Mouse (Mus musculus) ES-Bruce4 (cell line): ENCODE results near the gene Itgb2. TPM values are rescaled to one million over a fixed set of nuclear protein-coding genes. Genes with fewer than 3 reads are reported as not detected.

Experiments used
- H3K27ac ChIP-seq: 2 replicates; pipeline ENCODE4 v1.5.1; 2012; ENCODE audit warnings: low read length, inconsistent platforms; ENCODE audit not compliant: insufficient read depth
- H3K27me3 ChIP-seq: 2 replicates; pipeline ENCODE4 v1.6.1; 2012; ENCODE audit warnings: mild to moderate bottlenecking, low read length, inconsistent platforms; ENCODE audit not compliant: control insufficient read depth, poor library complexity, insufficient read depth, severe bottlenecking
- H3K36me3 ChIP-seq: 2 replicates; pipeline ENCODE4 v1.6.1; 2012; ENCODE audit warnings: inconsistent platforms, mild to moderate bottlenecking, low read length, moderate library complexity; ENCODE audit not compliant: control insufficient read depth, poor library complexity, insufficient read depth, severe bottlenecking
- H3K4me1 ChIP-seq: one replicate; pipeline ENCODE4 v1.8.1; 2011; ENCODE audit warnings: low read length; ENCODE audit not compliant: control insufficient read depth, insufficient read depth
- H3K4me3 ChIP-seq: 2 replicates; pipeline ENCODE4 v1.5.1; 2011; ENCODE audit warnings: low read depth, mild to moderate bottlenecking, low read length
- H3K9ac ChIP-seq: 2 replicates; pipeline ENCODE4 v1.6.1; 2012; ENCODE audit warnings: low read depth, mild to moderate bottlenecking, inconsistent platforms; ENCODE audit not compliant: poor library complexity, severe bottlenecking
- H3K9me3 ChIP-seq: replicated peaks from 2 replicates; pipeline ENCODE4 v1.6.1; 2012; ENCODE audit warnings: mild to moderate bottlenecking, low read length, inconsistent platforms; ENCODE audit not compliant: control insufficient read depth, poor library complexity, insufficient read depth, severe bottlenecking
- CTCF ChIP-seq: IDR thresholded peaks from one replicate; pipeline ENCODE4 v1.8.1; 2011; ENCODE audit warnings: low read depth, low read length
- EP300 ChIP-seq: IDR thresholded peaks from 2 replicates; pipeline ENCODE4 v1.6.1; 2011; ENCODE audit warnings: low read depth, low read length; ENCODE audit not compliant: insufficient read depth
- POLR2A ChIP-seq: IDR thresholded peaks from one replicate; pipeline ENCODE4 v1.8.1; 2011; ENCODE audit warnings: low read length; ENCODE audit not compliant: insufficient read depth
- polyA plus RNA-seq: library from polyadenylated mRNA; stranded (reverse); fragments of >200 nt; gene quantifications from 2 replicates; pipeline ENCODE4 v1.2.4, GENCODE M21; 2011; ENCODE audit warnings: low read depth; ENCODE audit not compliant: missing spikeins, insufficient read depth, insufficient read length

Gene Itgb2
- polyA plus RNA-seq, 1 experiment, result 0.82 TPM

- H3K9me3 ChIP-seq, result no peaks in the 10 kb centered on the region
- no peak for TF ChIP-seq EP300
- TF ChIP-seq POLR2A, result no peak
- TF ChIP-seq CTCF, result no peak
- H3K27me3 ChIP-seq, result no peaks in the 10 kb centered on the region
- H3K4me3 ChIP-seq, result no peak overlapping the region
- H3K9ac ChIP-seq, result no peak overlapping the region
- no peaks in the 10 kb centered on the region for H3K4me1 ChIP-seq
- H3K27ac ChIP-seq, result no peak overlapping the region
- no peaks in the 10 kb centered on the region for H3K36me3 ChIP-seq
Measured at GRCm38 (mm10) chr10:77552162-77552561, 22.1 kb downstream of the Itgb2 start.

- H3K4me3 ChIP-seq, result no peak overlapping the region
- TF ChIP-seq CTCF (no peak), POLR2A (no peak), EP300 (no peak)
- no peaks in the 10 kb centered on the region for H3K9me3 ChIP-seq
- no peak overlapping the region for H3K9ac ChIP-seq
- H3K4me1 ChIP-seq, result no peaks in the 10 kb centered on the region
- no peaks in the 10 kb centered on the region for H3K27me3 ChIP-seq
- no peaks in the 10 kb centered on the region for H3K36me3 ChIP-seq
- no peak overlapping the region for H3K27ac ChIP-seq
Measured at GRCm38 (mm10) chr10:77553285-77553684, 23.2 kb downstream of the Itgb2 start.

GRCm38 (mm10) chr10:77554918-77555317 lies 24.9 kb downstream of the Itgb2 start:
- no peak overlapping the region for H3K9ac ChIP-seq
- H3K36me3 ChIP-seq, result no peaks in the 10 kb centered on the region
- H3K4me1 ChIP-seq, result no peaks in the 10 kb centered on the region
- no peaks in the 10 kb centered on the region for H3K9me3 ChIP-seq
- no peak for TF ChIP-seq EP300
- no peak for TF ChIP-seq POLR2A
- TF ChIP-seq CTCF, result no peak
- H3K27ac ChIP-seq, result no peak overlapping the region
- H3K4me3 ChIP-seq, result no peak overlapping the region
- H3K27me3 ChIP-seq, result no peaks in the 10 kb centered on the region

DNA sequence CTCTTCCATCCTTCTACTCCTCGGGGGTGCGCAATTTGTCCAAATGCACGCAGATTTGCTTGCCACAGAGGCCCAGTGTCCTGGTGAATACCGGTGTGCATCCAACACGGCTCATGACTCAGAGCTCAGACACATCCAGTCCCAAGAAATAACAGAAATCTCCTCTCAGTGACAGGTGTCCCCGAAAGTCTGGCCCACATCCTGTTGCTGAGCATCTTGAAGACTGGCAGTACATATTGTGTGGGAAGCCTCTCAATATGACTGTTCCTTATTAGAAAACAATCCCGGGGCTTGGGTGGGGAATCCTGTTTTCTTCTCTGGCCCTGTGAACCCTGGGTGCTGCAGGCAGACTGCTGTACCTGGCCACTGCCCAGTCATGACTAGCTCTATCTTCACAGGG lies 26.6 kb downstream of the Itgb2 start:
- Histone ChIP-seq H3K9ac (no peak overlapping the region), H3K36me3 (no peaks in the 10 kb centered on the region), H3K27me3 (no peaks in the 10 kb centered on the region), H3K9me3 (no peaks in the 10 kb centered on the region), H3K4me1 (no peaks in the 10 kb centered on the region), H3K4me3 (no peak overlapping the region), H3K27ac (no peak overlapping the region)
- TF ChIP-seq CTCF (no peak), EP300 (no peak)

DNA sequence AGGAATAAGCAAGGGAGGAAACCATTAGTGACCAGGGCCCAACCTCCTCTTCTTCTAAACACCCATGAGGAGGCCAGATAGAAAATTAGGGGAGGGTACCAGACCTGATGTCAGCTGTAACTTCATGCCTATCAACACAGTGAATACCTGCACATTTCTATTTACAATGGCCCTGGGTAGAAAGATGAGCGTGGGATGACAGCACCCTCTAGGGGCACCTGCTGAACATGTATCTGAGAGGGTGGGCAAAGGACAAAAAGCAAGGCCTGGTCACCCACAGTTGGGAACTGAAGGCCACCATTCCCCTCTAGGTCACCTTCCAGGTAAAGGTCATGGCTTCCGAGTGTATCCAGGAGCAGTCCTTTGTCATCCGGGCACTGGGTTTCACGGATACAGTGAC lies 27.6 kb downstream of the Itgb2 start:
- Histone ChIP-seq H3K9ac (no peak overlapping the region), H3K4me3 (no peak overlapping the region), H3K4me1 (no peaks in the 10 kb centered on the region), H3K27ac (no peak overlapping the region), H3K9me3 (no peaks in the 10 kb centered on the region), H3K27me3 (no peaks in the 10 kb centered on the region), H3K36me3 (no peaks in the 10 kb centered on the region)
- TF ChIP-seq POLR2A (no peak), CTCF (peak; percentile 49)

GRCm38 (mm10) chr10:77560090-77560489 lies 30.0 kb downstream of the Itgb2 start:
- H3K9ac ChIP-seq, result no peak overlapping the region
- no peaks in the 10 kb centered on the region for H3K9me3 ChIP-seq
- no peak overlapping the region for H3K27ac ChIP-seq
- H3K27me3 ChIP-seq, result no peaks in the 10 kb centered on the region
- H3K4me1 ChIP-seq, result no peaks in the 10 kb centered on the region
- no peak for TF ChIP-seq CTCF
- TF ChIP-seq POLR2A, result no peak
- no peak for TF ChIP-seq EP300
- H3K36me3 ChIP-seq, result no peaks in the 10 kb centered on the region
- H3K4me3 ChIP-seq, result no peak overlapping the region

- Histone ChIP-seq H3K4me3 (no peak overlapping the region), H3K4me1 (no peaks in the 10 kb centered on the region), H3K9ac (no peak overlapping the region), H3K27me3 (no peaks in the 10 kb centered on the region), H3K36me3 (no peaks in the 10 kb centered on the region), H3K9me3 (no peaks in the 10 kb centered on the region), H3K27ac (no peak overlapping the region)
- TF ChIP-seq POLR2A (no peak), EP300 (no peak), CTCF (no peak)
Measured at GRCm38 (mm10) chr10:77560830-77561229, 30.8 kb downstream of the Itgb2 start.
